Mouse (Mus musculus): ENCODE data around the gene Cdc14a.

Cdc14a gene

GRCm38 (mm10) chr3:116350389-116350967 is 73.4 kb downstream of the Cdc14a start:
- POLR2A ChIA-PET, result no interaction called here
- CTCF ChIA-PET, result interaction anchor here in 1 of 4 experiments (1.1 kb wide), 1 partner anchor 10 kb away, joined by 5 read pairs; no protein-coding TSS in a partner anchor

- CTCF ChIA-PET, result interaction anchor here in 1 of 4 experiments (0.7 kb wide), 1 partner anchor 9 kb away, joined by 3 read pairs; no protein-coding TSS in a partner anchor
- POLR2A ChIA-PET, result interaction anchor here in 1 of 4 experiments (0.7 kb wide), 2 partner anchors 188 to 247 kb away, joined by 4 to 6 read pairs; partner anchors contain the start of gene Sass6
Measured at GRCm38 (mm10) chr3:116347571-116347970, 76.3 kb downstream of the Cdc14a start.

GRCm38 (mm10) chr3:116345245-116345644 is 78.6 kb downstream of the Cdc14a start:
- CTCF ChIA-PET, result no interaction called here
- POLR2A ChIA-PET, result interaction anchor here in 1 of 4 experiments (1.4 to 1.5 kb wide), 2 partner anchors 9 to 11 kb away, joined by 3 read pairs; no protein-coding TSS in a partner anchor

DNA sequence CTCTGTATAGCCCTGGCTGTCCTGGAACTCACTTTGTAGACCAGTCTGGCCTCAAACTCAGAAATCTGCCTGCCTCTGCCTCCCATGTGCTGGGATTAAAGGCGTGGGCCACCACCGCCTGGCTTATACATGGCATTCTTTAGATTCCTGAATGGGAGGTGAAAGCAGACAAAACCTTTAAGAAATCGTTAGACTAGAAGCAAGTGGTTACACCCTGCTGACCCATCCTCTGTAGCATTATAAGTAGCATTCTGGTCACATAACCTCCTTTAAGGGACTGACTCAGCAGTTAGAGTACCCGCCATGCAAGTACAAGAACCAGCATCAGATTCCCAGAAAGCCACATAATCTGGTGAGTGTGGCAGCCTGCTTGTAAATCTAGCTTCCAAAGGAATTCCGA is 81.6 kb downstream of the Cdc14a start:
- ChIA-PET POLR2A (interaction anchor here in 1 of 4 experiments (1.2 to 1.9 kb wide), 4 partner anchors 8 to 82 kb away, joined by 4 to 6 read pairs (median 5); partner anchors contain the start of gene Cdc14a), CTCF (no interaction called here)

DNA sequence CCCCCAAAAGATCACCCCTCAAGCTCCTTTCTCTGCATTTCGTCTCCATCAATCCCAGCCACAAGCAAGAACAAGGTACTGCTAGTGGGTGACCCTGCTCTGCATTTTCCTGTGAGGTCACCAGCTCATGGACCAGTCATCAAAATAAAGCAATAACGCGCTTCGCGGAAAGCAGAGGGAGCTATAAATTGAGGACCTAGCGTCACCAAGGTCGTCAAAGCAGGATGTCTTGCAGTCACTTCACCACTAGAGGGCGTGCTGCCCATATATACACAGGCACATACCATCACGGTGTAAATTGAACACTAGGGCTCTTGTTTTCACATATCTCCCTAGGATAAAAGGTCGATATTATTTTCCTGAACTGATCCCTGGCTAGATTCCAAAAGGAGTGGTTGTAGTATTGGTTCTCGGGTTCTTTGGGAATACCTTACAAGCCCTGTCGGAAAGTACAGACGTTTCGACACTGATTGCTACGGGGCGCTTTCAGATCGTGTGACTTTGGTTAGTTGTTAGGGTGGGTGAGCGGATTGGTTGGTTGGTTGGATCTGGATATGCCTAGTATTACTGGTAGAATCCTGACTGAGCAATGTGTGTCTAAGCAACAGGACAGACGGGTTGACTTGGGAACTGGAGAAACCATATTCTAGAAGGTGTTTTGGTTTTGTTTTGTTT is 82.7 kb downstream of the Cdc14a start:
- POLR2A ChIA-PET, result interaction anchor here (0.5 to 2.1 kb wide), 51 partner anchors 9 to 648 kb away, joined by 3 to 15 read pairs (median 4); partner anchors contain the start of genes Cdc14a (in 3 of the 4), Rtca (in 3 of the 4), Sass6 (in 3 of the 4) and Dbt (in 1 of the 4)
- CTCF ChIA-PET, result interaction anchor here (0.6 to 2.0 kb wide), 72 partner anchors 9 to 1809 kb away, joined by 3 to 20 read pairs (median 4); partner anchors contain the start of genes Cdc14a (in 4 of the 4), Dbt (in 3 of the 4), Rtca (in 2 of the 4) and Extl2 (in 1 of the 4)

GRCm38 (mm10) chr3:116340281-116340680 is 83.6 kb downstream of the Cdc14a start:
- POLR2A ChIA-PET, result interaction anchor here (0.6 to 2.1 kb wide), 55 partner anchors 8 to 827 kb away, joined by 3 to 15 read pairs (median 4); partner anchors contain the start of genes Cdc14a (in 3 of the 4), Rtca (in 3 of the 4), Sass6 (in 3 of the 4) and Dbt (in 1 of the 4)
- CTCF ChIA-PET, result interaction anchor here (0.5 to 2.0 kb wide), 74 partner anchors 8 to 1810 kb away, joined by 3 to 20 read pairs (median 4); partner anchors contain the start of genes Cdc14a (in 4 of the 4), Dbt (in 3 of the 4), Rtca (in 2 of the 4) and Extl2 (in 1 of the 4)

DNA sequence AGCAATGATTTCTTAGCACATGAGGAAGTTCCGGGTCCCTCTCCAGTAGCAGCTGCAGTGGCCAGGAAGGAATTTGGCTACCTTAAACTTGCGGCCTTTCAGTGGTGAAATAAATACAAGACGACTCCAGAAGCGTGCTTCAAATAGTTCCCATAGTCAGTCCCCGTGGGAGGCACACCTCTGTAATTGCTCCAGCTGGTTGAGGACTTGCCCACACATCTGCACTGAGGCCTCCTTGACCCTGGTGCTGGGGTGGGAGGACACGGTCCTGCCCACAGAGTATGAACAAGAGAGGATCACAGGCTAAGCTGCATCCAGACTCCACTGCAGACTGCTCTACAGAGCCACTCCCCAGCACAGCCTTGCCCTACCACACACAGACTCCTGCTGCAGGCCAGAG is 85.2 kb downstream of the Cdc14a start:
- POLR2A ChIA-PET, result interaction anchor here in 1 of 4 experiments (0.7 kb wide), 1 partner anchor 368 kb away, joined by 3 read pairs; no protein-coding TSS in a partner anchor
- CTCF ChIA-PET, result interaction anchor here in 2 of 4 experiments (0.5 to 1.4 kb wide), 3 partner anchors 9 to 40 kb away, joined by 3 to 4 read pairs (median 3); no protein-coding TSS in a partner anchor

DNA sequence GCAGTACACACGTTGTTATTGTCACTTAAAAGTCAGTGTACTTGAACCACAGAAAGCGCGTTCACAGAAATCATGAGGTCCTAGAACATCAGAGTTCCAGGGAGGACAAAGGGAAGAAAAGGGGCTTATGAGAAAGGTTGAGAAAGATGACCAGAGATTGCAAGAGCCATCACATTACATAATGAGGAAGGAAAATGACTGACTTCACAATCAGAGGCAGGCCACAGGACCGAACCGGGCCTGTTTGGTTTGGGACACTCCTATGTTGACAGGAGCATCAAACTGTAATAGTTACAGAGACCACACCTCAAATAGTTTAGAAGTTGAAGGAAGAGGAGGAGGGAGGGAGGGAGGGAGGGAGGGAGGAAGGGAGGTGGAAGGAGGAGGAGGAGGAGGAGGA is 86.0 kb downstream of the Cdc14a start:
- CTCF ChIA-PET, result interaction anchor here in 1 of 4 experiments (0.7 kb wide), 1 partner anchor 41 kb away, joined by 3 read pairs; no protein-coding TSS in a partner anchor
- POLR2A ChIA-PET, result interaction anchor here in 1 of 4 experiments (0.7 kb wide), 1 partner anchor 368 kb away, joined by 3 read pairs; no protein-coding TSS in a partner anchor

- CTCF ChIA-PET, result interaction anchor here (0.6 to 2.6 kb wide), 6 partner anchors 10 to 416 kb away, joined by 3 to 8 read pairs (median 4); no protein-coding TSS in a partner anchor
- POLR2A ChIA-PET, result interaction anchor here in 2 of 4 experiments (0.7 to 2.8 kb wide), 10 partner anchors 10 to 416 kb away, joined by 3 to 10 read pairs (median 4); partner anchors contain the start of gene Dbt (in 2 of the 2)
Measured at GRCm38 (mm10) chr3:116335036-116335435, 88.8 kb downstream of the Cdc14a start.

DNA sequence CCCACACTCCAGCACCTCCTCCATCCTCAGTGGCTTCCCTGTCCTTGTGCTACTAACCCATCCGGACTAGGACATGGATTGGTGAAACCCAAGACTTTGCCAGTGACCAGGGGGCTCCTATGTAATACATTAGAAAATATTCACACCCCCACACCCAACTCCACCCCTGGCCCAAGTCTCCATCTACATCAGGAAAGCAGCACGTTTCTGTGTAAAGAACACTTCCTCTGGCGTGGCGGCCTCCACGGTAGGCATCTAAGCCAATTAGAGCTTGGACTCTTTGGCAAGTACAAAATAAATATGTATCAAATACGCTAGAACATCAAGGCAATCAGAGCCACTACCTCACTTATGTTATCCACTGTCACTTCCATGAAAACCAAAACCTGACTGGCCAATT is 90.1 kb downstream of the Cdc14a start:
- POLR2A ChIA-PET, result interaction anchor here (0.6 to 2.8 kb wide), 17 partner anchors 9 to 502 kb away, joined by 3 to 10 read pairs (median 4); partner anchors contain the start of genes Dbt (in 2 of the 4), Sass6 (in 2 of the 4) and Rtca (in 1 of the 4)
- CTCF ChIA-PET, result interaction anchor here (0.6 to 2.6 kb wide), 40 partner anchors 9 to 1680 kb away, joined by 3 to 15 read pairs (median 4); partner anchors contain the start of gene Dph5 (in 1 of the 4)

DNA sequence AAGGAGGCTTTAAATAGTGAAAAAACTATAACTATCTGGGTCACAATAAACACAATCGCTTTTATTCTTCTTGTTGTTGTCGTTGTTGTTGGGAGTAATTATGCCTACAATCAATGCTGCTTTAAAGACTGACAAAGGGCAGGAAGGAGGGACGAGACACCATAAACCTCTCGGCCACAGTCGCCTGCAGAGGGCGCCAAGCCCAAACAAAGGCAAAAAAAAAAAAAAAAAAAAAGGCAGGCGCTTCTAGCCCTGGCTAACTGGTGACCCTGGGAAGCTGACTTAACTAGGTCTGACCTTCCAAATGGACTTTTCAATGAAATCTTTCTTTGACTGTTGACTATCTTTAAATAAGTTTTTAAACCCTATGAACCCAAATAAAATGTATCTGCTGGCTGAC is 90.6 kb downstream of the Cdc14a start:
- POLR2A ChIA-PET, result interaction anchor here (0.6 to 2.2 kb wide), 11 partner anchors 108 to 502 kb away, joined by 3 to 10 read pairs (median 4); partner anchors contain the start of genes Sass6 (in 2 of the 4) and Dbt (in 1 of the 4)
- CTCF ChIA-PET, result interaction anchor here (0.6 to 2.6 kb wide), 39 partner anchors 9 to 1680 kb away, joined by 3 to 15 read pairs (median 5); no protein-coding TSS in a partner anchor

DNA sequence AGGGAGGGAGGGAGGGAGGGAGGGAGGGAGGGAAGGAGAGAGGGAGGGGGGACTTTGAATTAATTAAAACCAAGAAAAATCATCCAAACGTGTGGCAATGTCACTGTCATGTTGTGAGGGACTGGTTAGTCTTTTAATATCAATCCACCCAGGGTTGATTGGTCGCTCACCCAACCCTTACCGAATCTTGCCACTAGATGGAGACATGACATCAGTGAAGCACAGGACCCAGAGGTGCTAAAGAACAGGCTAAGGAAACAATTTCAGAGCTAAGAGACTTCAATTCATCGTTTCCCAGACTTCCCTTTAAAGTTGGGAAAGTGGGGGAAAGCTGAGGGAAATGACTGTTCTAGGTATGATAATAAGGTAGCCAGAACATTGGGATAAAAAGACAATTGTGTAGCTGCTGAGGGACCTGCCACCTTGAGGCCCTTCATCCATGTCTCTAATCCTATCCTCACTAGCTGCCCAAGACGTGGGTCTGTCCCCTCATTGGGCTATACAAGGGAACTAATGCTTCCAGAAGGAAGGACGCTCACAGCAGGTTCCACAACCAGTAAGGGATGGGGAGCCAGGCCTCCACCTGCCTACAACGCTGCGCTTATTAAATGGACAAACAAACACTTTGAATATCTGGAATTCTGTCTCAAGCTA is 91.9 kb downstream of the Cdc14a start:
- ChIA-PET CTCF (interaction anchor here (0.6 to 2.1 kb wide), 47 partner anchors 9 to 671 kb away, joined by 3 to 42 read pairs (median 4); partner anchors contain the start of genes Dbt (in 2 of the 4), Rtca (in 2 of the 4) and Sass6 (in 1 of the 4)), POLR2A (interaction anchor here (0.6 to 1.6 kb wide), 20 partner anchors 8 to 651 kb away, joined by 3 to 9 read pairs (median 4); partner anchors contain the start of genes Dbt (in 2 of the 4) and Rtca (in 1 of the 4))

- ChIA-PET POLR2A (interaction anchor here in 3 of 4 experiments (0.5 to 2.6 kb wide), 9 partner anchors 10 to 511 kb away, joined by 3 to 13 read pairs (median 4); partner anchors contain the start of gene Dbt (in 1 of the 3)), CTCF (interaction anchor here in 2 of 4 experiments (0.6 to 1.5 kb wide), 2 partner anchors 9 to 392 kb away, joined by 4 read pairs; no protein-coding TSS in a partner anchor)
Measured at GRCm38 (mm10) chr3:116329976-116330375, 93.9 kb downstream of the Cdc14a start.

- ChIA-PET CTCF (interaction anchor here (0.6 to 3.2 kb wide), 5 partner anchors 10 to 422 kb away, joined by 4 to 25 read pairs (median 4); partner anchors contain the start of gene Rtca (in 1 of the 4)), POLR2A (interaction anchor here in 3 of 4 experiments (0.5 to 2.6 kb wide), 8 partner anchors 11 to 332 kb away, joined by 3 to 13 read pairs (median 4); partner anchors contain the start of genes Dbt (in 1 of the 3), Extl2 (in 1 of the 3) and Slc30a7 (in 1 of the 3))
Measured at GRCm38 (mm10) chr3:116329023-116329762, 94.6 kb downstream of the Cdc14a start.

DNA sequence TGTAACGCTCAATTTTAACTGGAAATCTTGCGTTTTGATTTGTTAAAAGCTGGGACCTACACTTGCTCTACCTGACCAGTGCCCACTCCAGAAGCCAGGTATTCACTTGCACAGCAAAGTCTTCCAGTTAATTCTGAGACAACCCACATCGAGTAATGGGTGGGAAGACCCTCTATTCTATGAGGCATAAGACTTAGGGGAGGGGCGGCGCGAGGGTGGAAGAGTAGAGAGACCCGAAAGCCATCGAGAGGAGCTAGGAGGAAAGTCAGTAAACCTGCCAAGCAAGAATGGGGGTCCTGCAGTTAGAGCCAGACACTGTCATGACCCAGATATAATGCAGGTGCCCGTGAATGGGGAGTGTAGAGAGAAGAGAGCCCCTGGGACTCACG is 96.2 kb downstream of the Cdc14a start:
- CTCF ChIA-PET, result interaction anchor here (0.5 to 3.2 kb wide), 35 partner anchors 9 to 667 kb away, joined by 3 to 25 read pairs (median 4); partner anchors contain the start of genes Dbt (in 2 of the 4), Rtca (in 2 of the 4) and Cdc14a (in 1 of the 4)

More for the DNA sequence above, 96.2 kb downstream of the Cdc14a start:
- POLR2A ChIA-PET, result interaction anchor here in 3 of 4 experiments (0.5 to 2.6 kb wide), 19 partner anchors 9 to 423 kb away, joined by 3 to 9 read pairs (median 3); partner anchors contain the start of genes Cdc14a (in 1 of the 3) and Extl2 (in 1 of the 3)

All from embryonic stem cell, embryonic (primary cell).